Mouse (Mus musculus): ENCODE results near the gene Spns2. TPM values are rescaled to one million over a fixed set of nuclear protein-coding genes. Genes with fewer than 3 reads are reported as not detected.
"Not testable (repeated sequence)": the region's sequence is repeated elsewhere in the genome, so short reads cannot be mapped to it uniquely, and the experiment has no call there.

The Spns2 gene
- total and polyA plus RNA-seq, 3 experiments, result 0.07 to 0.17 (median 0.14) TPM

DNA sequence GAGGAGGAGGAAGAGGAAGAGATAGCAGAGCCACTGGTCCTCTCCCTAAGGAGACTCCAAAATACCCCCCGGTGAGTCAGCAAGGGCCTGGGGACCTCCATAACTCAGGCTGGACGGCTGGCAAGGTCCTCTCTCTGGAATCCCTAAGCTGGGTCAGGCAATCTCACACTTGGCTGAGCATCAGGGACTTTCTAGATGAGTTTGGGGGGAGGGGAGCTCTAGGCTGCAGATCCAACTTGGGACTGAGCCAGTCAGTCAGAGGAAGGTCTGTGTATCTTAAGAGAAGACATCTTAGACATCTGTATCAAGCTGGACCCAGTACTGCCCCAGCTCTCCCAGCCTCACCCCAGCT is 54.0 kb downstream of the Spns2 start (continued):
- TF ChIP-seq ZMIZ1 (IDR thresholded peaks at IDR 0.05; ENCODE audit: low read depth, low read length), result no peak

DNA sequence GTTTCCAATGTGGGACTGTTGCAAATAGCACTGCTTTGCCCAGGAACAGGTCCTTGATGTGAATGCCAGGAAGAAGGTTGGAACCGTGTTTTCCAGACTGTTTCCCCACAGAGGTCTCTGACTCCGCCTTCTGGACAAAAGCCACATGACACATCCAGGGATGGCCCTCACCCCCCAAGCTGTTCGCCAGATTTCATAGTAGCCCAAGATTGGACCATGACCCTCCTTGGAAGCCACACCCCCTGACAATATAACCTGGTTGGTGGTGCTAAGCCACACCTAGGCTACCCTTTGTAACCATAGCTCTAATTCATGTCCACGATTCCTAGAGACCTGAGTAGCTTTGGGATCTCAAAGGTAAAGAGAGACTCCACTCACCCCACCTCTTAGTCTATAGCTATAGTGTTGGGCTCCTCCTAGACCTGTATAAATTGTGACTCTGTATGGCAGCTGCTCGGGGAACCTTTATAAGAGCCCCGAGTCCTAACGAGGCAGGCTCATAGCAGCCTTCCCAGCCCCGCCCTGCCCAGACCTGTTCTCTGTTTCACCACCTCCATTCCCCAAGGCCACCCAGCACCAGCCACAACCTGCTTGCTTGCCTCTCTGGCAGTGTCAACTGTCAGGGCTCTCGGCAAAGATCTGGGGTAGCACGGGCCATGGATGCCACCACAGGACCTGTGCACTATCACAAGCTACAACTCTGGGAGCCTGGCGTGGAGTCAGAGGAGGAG is 54.6 kb downstream of the Spns2 start, which contains the start of gene Ggt6:
Gene Ggt6 (plus strand): TSS at position 564 of the 731 bp plus-strand sequence.
- H3K36me3 ChIP-seq (replicated peaks in 1 of 2; ENCODE audit: control insufficient read depth in 1 of 2, insufficient read depth in 1 of 2, low read length in 1 of 2), result no peaks in the 10 kb centered on the region
- no peak within 1 kb of the TSS for H3K4me2 ChIP-seq (ENCODE audit: insufficient read depth, low read depth, poor library complexity, severe bottlenecking)
- no peak for DNase-seq (ENCODE audit: extremely low read depth)
- no peak within 1 kb of the TSS for H3K27ac ChIP-seq (ENCODE audit: insufficient read depth, low read depth)
- no peak within 1 kb of the TSS for H3K4me3 ChIP-seq (replicated peaks in 1 of 3; ENCODE audit: low read depth in 2 of 3, low read length in 2 of 3, poor library complexity in 1 of 3)
- in situ Hi-C loops (cut with MboI; ENCODE audit: low pct_ligation_motif_present, low pct_unique_long_range_greater_than_20kb, low sequenced_read_pairs) (loop anchor here (5.0 to 25.0 kb wide), 3 partner anchors 107 to 577 kb away; partner anchors contain the start of genes Camkk1 and Med31), dilution Hi-C loops (cut with MboI; ENCODE audit: extremely low pct_ligation_motif_present, extremely low pct_unique_long_range_greater_than_20kb, low sequenced_read_pairs) (no loop called here)
- H3K4me1 ChIP-seq (ENCODE audit: control insufficient read depth in 1 of 2, insufficient read depth in 2 of 2), result peaks cover 10 to 16% of the 10 kb centered on the region in 2 experiments; a peak in 3 of 4 replicates
- no peaks in the 10 kb centered on the region for H3K27me3 ChIP-seq (replicated peaks)
- no peak for TF ChIP-seq POLR2AphosphoS2 (IDR thresholded peaks at IDR 0.05; ENCODE audit: low read depth, low read length)
- TF ChIP-seq PAX5 (IDR thresholded peaks at IDR 0.05; ENCODE audit: low read length), result no peak
- no peak for TF ChIP-seq POLR2A (IDR thresholded peaks at IDR 0.05; ENCODE audit: low read depth, low read length)
- no peak for TF ChIP-seq RAD21 (IDR thresholded peaks at IDR 0.05; ENCODE audit: low read depth, low read length)
- TF ChIP-seq MYC (IDR thresholded peaks at IDR 0.05; ENCODE audit: low read depth, low read length), result no peak
- no peak for TF ChIP-seq USF1 (IDR thresholded peaks at IDR 0.05; ENCODE audit: low read depth, low read length)
- TF ChIP-seq CTCF (conservative IDR thresholded peaks at IDR 0.05 in 1 of 2, IDR thresholded peaks at IDR 0.05 in 1 of 2; ENCODE audit: low read depth in 2 of 2, low read length in 2 of 2), result peak in 1 of 2 experiments; percentile 16; a peak in 2 of 4 replicates
- TF ChIP-seq E2F4 (IDR thresholded peaks at IDR 0.05; ENCODE audit: insufficient replicate concordance, low read depth, low read length), result no peak
- H3K79me2 ChIP-seq (replicated peaks; ENCODE audit: control insufficient read depth, extremely low read depth, insufficient read depth, poor library complexity, severe bottlenecking), result no peaks in the 10 kb centered on the region
- H3K9ac ChIP-seq (ENCODE audit: insufficient read depth, low read depth), result no peak within 1 kb of the TSS
- no peaks in the 10 kb centered on the region for H3K9me3 ChIP-seq (replicated peaks; ENCODE audit: low read length)

DNA sequence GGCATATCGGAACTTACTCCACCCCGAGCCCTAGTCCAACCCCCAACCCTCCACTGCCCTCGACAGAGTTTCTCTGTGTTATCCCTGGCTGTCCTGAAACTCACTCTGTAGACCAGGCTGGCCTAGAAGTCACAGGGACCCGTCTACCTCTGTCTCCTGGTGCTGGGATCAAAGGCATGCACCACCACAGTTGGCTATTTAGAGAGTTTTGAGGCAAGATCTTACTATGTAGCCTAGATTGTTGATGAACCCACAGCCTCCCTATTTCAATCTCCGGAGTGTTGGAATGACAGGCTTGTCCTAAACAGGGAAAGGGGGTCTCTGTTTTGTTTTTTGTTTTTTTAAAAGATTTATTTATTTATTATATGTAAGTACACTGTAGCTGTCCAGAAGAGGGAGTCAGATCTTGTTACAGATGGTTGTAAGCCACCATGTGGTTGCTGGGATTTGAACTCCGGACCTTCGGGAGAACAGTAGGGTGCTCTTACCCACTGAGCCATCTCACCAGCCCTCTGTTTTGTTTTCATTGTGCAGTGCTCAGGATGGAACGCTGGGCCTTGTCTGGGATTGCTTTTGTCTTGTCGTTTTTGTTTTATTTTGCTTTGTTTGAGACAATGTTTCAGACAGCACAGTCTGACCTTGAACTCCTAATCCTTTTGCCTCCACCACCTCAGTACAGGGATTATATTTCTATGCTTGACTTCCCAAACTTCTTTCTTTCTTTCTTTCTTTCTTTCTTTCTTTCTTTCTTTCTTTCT is 59.2 kb downstream of the Spns2 start:
- in situ Hi-C loops (cut with MboI; ENCODE audit: low pct_ligation_motif_present, low pct_unique_long_range_greater_than_20kb, low sequenced_read_pairs), result loop anchor here (25.0 kb wide), 1 partner anchor 582 kb away; the partner anchor contains the start of gene Camkk1
- H3K9ac ChIP-seq (ENCODE audit: insufficient read depth, low read depth); dilution Hi-C loops (cut with MboI; ENCODE audit: extremely low pct_ligation_motif_present, extremely low pct_unique_long_range_greater_than_20kb, low sequenced_read_pairs); H3K27me3 ChIP-seq (replicated peaks); H3K27ac ChIP-seq (ENCODE audit: insufficient read depth, low read depth); H3K4me2 ChIP-seq (ENCODE audit: insufficient read depth, low read depth, poor library complexity, severe bottlenecking); H3K79me2 ChIP-seq (replicated peaks; ENCODE audit: control insufficient read depth, extremely low read depth, insufficient read depth, poor library complexity, severe bottlenecking); H3K36me3 ChIP-seq (replicated peaks in 1 of 2; ENCODE audit: control insufficient read depth in 1 of 2, insufficient read depth in 1 of 2, low read length in 1 of 2); H3K4me3 ChIP-seq (replicated peaks in 1 of 3; ENCODE audit: low read depth in 2 of 3, low read length in 2 of 3, poor library complexity in 1 of 3); DNase-seq (ENCODE audit: extremely low read depth); H3K9me3 ChIP-seq (replicated peaks; ENCODE audit: low read length): not testable (repeated sequence)
- peaks cover 6 to 12% of the 10 kb centered on the region in 2 experiments; a peak in 3 of 4 replicates for H3K4me1 ChIP-seq (ENCODE audit: control insufficient read depth in 1 of 2, insufficient read depth in 2 of 2)

Data from CH12.LX (cell line).